Mouse (Mus musculus) stomach, postnatal 0 days (tissue): ENCODE data around the gene Basp1. TPM values are rescaled to one million over a fixed set of nuclear protein-coding genes. Genes with fewer than 3 reads are reported as not detected.
A peak's percentile ranks its signal among the peaks of the same experiment; 100 is the strongest.

Experiments
- ATAC-seq: fragments of 200-750 bp; cut with Nextera tagmentation; 2 replicates; pipeline ENCODE4 v1.8.0; 2017; ENCODE audit not compliant: low FRiP score, low TSS enrichment
- DNase-seq: peaks from one replicate; pipeline ENCODE4 v3.0.0-alpha.2; 2016; ENCODE audit warnings: low spot score
- H3K27ac ChIP-seq: fragments of 300-500 bp; sonication (generic); replicated peaks from 2 replicates; pipeline ENCODE4 v1.5.1; 2014; ENCODE audit warnings: mild to moderate bottlenecking, control low read depth
- H3K27me3 ChIP-seq: fragments of 300-500 bp; sonication (generic); 2 replicates; pipeline ENCODE4 v1.6.1; 2014; ENCODE audit warnings: low read length; ENCODE audit not compliant: control insufficient read depth, insufficient read depth
- H3K36me3 ChIP-seq: fragments of 300-500 bp; sonication (generic); 2 replicates; pipeline ENCODE4 v1.6.1; 2014; ENCODE audit warnings: low read length, mixed read lengths; ENCODE audit not compliant: control insufficient read depth, insufficient read depth
- H3K4me1 ChIP-seq: fragments of 300-500 bp; sonication (generic); replicated peaks from 2 replicates; pipeline ENCODE4 v1.6.1; 2014; ENCODE audit warnings: antibody characterized with exemption; ENCODE audit not compliant: control insufficient read depth, insufficient read depth
- H3K4me2 ChIP-seq: fragments of 300-500 bp; sonication (generic); replicated peaks from 2 replicates; pipeline ENCODE4 v1.6.1; 2014; ENCODE audit warnings: low read depth, mild to moderate bottlenecking, control low read depth, moderate library complexity
- H3K4me3 ChIP-seq: fragments of 300-500 bp; sonication (generic); 2 replicates; pipeline ENCODE4 v1.5.1; 2014; ENCODE audit warnings: low read depth, low read length, control low read depth
- H3K9ac ChIP-seq: fragments of 300-500 bp; sonication (generic); 2 replicates; pipeline ENCODE4 v1.6.1; 2014; ENCODE audit warnings: mild to moderate bottlenecking, low read length, control low read depth, mixed read lengths
- H3K9me3 ChIP-seq: fragments of 300-500 bp; sonication (generic); 2 replicates; pipeline ENCODE4 v1.6.1; 2016; ENCODE audit warnings: low read length; ENCODE audit not compliant: control insufficient read depth
- CTCF ChIP-seq: IDR thresholded peaks from 2 replicates; pipeline ENCODE4 v1.5.1; 2016; ENCODE audit warnings: antibody characterized with exemption, low read depth, mild to moderate bottlenecking, moderate library complexity
- EP300 ChIP-seq: optimal IDR thresholded peaks from 2 replicates; pipeline ENCODE3; 2016; ENCODE audit warnings: antibody characterized with exemption
- WGBS: fragments of 180-500 bp; shearing (Covaris S2); extraction: QIAGEN DNeasy Blood & Tissue Kit; methylation state at CpG from one replicate; pipeline ENCODE4 v1.1.7; 2014; 5-methylcytosine and 5-hydroxymethylcytosine counted together
- polyA plus RNA-seq: library from polyadenylated mRNA; unstranded; fragments of >200 nt; fragmentation: Nextera tagmentation; extraction: Ambion mirVana; gene quantifications from 2 replicates; pipeline ENCODE4 v1.2.1, GENCODE M21; 2015

The Basp1 gene
- polyA plus RNA-seq, 1 experiment from 2014 or later = 20.7 TPM

DNA sequence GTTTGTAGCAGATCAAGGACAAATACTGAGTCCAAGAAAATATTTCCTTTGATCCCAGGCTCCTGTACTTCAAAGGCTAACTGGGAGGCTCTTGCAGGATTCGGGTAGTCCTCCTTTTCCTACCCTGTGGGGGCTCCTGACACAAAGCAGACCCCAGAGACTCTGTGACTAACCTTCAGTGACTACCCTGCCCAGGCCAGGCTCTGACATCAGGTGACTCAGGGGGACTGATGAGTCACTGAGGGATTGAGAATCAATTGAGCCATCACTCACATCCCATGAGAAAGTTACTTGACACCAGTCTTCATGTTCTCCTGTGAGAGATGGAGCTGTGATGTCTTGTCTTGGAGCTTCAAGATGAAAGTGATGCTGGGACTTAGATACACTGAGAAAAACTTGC, 35.8 kb upstream of the Basp1 start:
- H3K27me3 ChIP-seq = no peaks in the 10 kb centered on the region
- ATAC-seq (no peak), DNase-seq (no peak)
- no peak overlapping the region for H3K27ac ChIP-seq
- H3K4me2 ChIP-seq = no peak overlapping the region
- H3K4me1 ChIP-seq = no peaks in the 10 kb centered on the region
- H3K36me3 ChIP-seq = no peaks in the 10 kb centered on the region
- H3K4me3 ChIP-seq = no peak overlapping the region
- WGBS = 26% methylated on average over 1 of the region's 1 CpGs
- H3K9me3 ChIP-seq = no peaks in the 10 kb centered on the region
- no peak overlapping the region for H3K9ac ChIP-seq
- TF ChIP-seq EP300 (no peak), CTCF (no peak)

- 66% methylated on average over 4 of the region's 4 CpGs for WGBS
- no peaks in the 10 kb centered on the region for H3K36me3 ChIP-seq
- H3K4me3 ChIP-seq = no peak overlapping the region
- no peak overlapping the region for H3K27ac ChIP-seq
- ATAC-seq (no peak), DNase-seq (no peak)
- TF ChIP-seq CTCF = no peak
- TF ChIP-seq EP300 = no peak
- no peaks in the 10 kb centered on the region for H3K4me1 ChIP-seq
- no peaks in the 10 kb centered on the region for H3K9me3 ChIP-seq
- H3K9ac ChIP-seq = no peak overlapping the region
- H3K27me3 ChIP-seq = no peaks in the 10 kb centered on the region
- no peak overlapping the region for H3K4me2 ChIP-seq
Observed at GRCm38 (mm10) chr15:25448703-25449340, 35.3 kb upstream of the Basp1 start.

DNA sequence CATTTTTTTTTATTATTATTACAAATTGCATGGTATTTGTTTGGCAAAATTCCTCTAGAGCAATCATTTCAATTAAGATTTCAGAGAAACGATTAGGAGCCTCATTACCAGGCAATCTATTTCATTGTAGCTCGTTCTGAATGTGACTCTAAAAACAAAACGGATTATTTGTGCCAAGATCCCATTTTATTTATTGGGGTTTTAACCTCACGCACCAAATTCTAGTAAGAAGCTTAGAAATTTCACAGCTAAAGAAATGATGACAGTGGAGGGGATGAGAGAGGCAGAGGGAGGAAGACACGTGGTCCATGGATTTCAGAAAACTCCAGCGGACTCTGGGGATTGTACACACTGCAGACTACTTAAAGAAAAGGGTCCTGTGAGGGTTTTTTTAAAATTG, 33.6 kb upstream of the Basp1 start:
- WGBS = 76% methylated on average over 6 of the region's 6 CpGs
- Histone ChIP-seq H3K27ac (no peak overlapping the region), H3K4me2 (no peak overlapping the region), H3K9ac (no peak overlapping the region), H3K9me3 (no peaks in the 10 kb centered on the region), H3K4me1 (no peaks in the 10 kb centered on the region), H3K27me3 (no peaks in the 10 kb centered on the region), H3K4me3 (no peak overlapping the region), H3K36me3 (no peaks in the 10 kb centered on the region)
- no peak for ATAC-seq
- no peak for DNase-seq
- TF ChIP-seq EP300 = no peak
- TF ChIP-seq CTCF = no peak

DNA sequence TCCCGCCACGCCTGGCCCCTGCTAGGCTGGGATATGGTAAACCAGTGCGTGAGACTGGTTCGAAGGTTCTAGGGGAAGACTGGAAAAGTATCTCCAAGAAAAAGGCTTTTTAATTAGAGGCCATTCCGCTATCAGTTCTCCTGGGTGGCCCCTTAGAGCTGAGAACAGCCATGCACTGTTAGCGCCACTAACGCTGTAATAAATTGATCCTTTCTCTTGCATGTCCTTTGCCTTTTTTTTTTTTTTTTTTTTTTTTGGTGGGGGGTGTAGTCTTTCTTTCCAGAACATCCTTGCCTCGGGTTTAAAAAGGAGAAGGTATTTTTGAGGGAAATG, 32.6 kb upstream of the Basp1 start:
- H3K9ac ChIP-seq = no peak overlapping the region
- no peaks in the 10 kb centered on the region for H3K4me1 ChIP-seq
- no peak overlapping the region for H3K4me3 ChIP-seq
- no peaks in the 10 kb centered on the region for H3K27me3 ChIP-seq
- TF ChIP-seq CTCF = no peak
- no peak overlapping the region for H3K27ac ChIP-seq
- ATAC-seq (no peak), DNase-seq (no peak)
- no peaks in the 10 kb centered on the region for H3K9me3 ChIP-seq
- no peaks in the 10 kb centered on the region for H3K36me3 ChIP-seq
- peak overlapping the region; percentile 25; the same call in 1 of the 2 replicates for H3K4me2 ChIP-seq
- WGBS = 43% methylated on average over 8 of the region's 8 CpGs

- Histone ChIP-seq H3K27me3 (no peaks in the 10 kb centered on the region), H3K9ac (no peak overlapping the region; the same call in 1 of the 2 replicates), H3K4me1 (no peaks in the 10 kb centered on the region), H3K9me3 (no peaks in the 10 kb centered on the region), H3K4me2 (peak overlapping the region; percentile 25; the same call in 1 of the 2 replicates), H3K36me3 (no peaks in the 10 kb centered on the region), H3K27ac (no peak overlapping the region), H3K4me3 (no peak overlapping the region)
- ATAC-seq (no peak; the same call in 1 of the 2 replicates), DNase-seq (peak; percentile 33)
- 14% methylated on average over 17 of the region's 17 CpGs for WGBS
- no peak for TF ChIP-seq CTCF
- TF ChIP-seq EP300 = no peak
Observed at GRCm38 (mm10) chr15:25445361-25446154, 32.0 kb upstream of the Basp1 start.

DNA sequence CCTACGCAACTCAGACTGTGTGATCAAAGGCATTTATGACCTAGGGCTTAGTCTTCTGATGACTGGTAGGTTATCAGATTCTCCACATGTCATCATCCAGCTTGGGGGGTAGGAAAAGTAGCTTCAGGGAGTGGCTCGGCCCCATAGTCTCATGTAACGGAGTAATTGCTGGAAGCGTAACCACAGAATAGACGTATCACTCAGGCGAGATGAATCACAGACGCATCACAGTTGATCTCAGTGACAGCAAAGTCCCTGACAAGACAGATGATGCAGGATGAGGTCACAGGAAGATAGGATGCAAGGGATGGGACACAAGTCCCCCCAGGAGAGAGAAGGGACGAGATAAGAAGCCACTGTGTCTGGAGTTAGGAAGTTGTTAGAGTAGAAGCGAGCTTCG, 30.6 kb upstream of the Basp1 start:
- no peak for DNase-seq
- Histone ChIP-seq H3K36me3 (no peaks in the 10 kb centered on the region), H3K4me3 (no peak overlapping the region), H3K27me3 (no peaks in the 10 kb centered on the region), H3K9me3 (no peaks in the 10 kb centered on the region), H3K27ac (no peak overlapping the region), H3K4me1 (no peaks in the 10 kb centered on the region), H3K4me2 (no peak overlapping the region), H3K9ac (no peak overlapping the region)
- ATAC-seq = no peak
- 85% methylated on average over 10 of the region's 10 CpGs for WGBS
- TF ChIP-seq CTCF (no peak), EP300 (no peak)
